Mouse (Mus musculus) heart, adult 2 months (tissue): Measurements from ENCODE around the gene Adam19.

Experiments
- CTCF ChIP-seq: fragments of 200-600 bp; IDR thresholded peaks from 2 replicates; pipeline ENCODE4 v1.8.1; 2022; ENCODE audit warnings: antibody characterized with exemption, mild to moderate bottlenecking, moderate library complexity
- EP300 ChIP-seq: fragments of 200-500 bp; IDR thresholded peaks from 2 replicates; pipeline ENCODE4 v1.6.1; 2011; ENCODE audit warnings: low read depth, low read length, control low read depth; ENCODE audit not compliant: insufficient read depth
- POLR2A ChIP-seq: fragments of 200-500 bp; IDR thresholded peaks from 2 replicates; pipeline ENCODE4 v1.6.1; 2011; ENCODE audit warnings: mild to moderate bottlenecking, low read depth, low read length, control low read depth; ENCODE audit not compliant: insufficient read depth

GRCm38 (mm10) chr11:46047264-46047663 lies 8.5 kb upstream of the Adam19 start:
- TF ChIP-seq CTCF (no peak), POLR2A (no peak), EP300 (no peak)
